Comparison of ENCODE assay signal across 8 mouse cellular contexts in the genomic region with DNA sequence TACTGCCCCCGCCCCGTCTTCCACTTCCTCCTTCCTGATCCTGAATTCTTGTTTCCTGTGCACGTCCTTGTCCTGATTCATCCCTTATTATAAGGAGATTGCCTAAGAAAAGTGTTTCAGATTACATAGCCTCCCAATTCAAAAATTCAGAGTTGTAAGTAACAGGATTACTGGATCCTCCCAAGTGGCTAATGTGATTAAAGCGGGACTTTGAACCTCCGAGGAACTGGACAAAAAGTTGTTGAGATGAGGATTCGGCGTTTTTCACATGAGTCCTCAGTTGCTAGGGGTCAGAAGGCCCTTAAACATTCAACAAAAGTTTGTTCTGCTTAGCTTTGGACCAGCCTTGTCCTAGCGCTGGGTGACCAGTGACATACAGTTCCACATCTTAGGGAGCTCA. TPM values are rescaled to one million over a fixed set of nuclear protein-coding genes. Genes with fewer than 3 reads are reported as not detected.
DNase-seq lines count a peak whose midpoint lies in the region; ATAC-seq and TF ChIP-seq lines count a peak whose summit lies in the region.

A gene (minus strand): TSS at position 4 of the 400 bp plus-strand sequence.

- no peaks in the 10 kb centered on the region for H3K36me3 ChIP-seq in heart, embryonic 11.5 days (ENCODE audit: control insufficient read depth, insufficient read depth, low read length)
- H3K36me3 ChIP-seq in ES-Bruce4 (ENCODE audit: control insufficient read depth, insufficient read depth, low read length, poor library complexity, severe bottlenecking) = no peaks in the 10 kb centered on the region
- no peaks in the 10 kb centered on the region for H3K36me3 ChIP-seq in hindbrain, embryonic 11.5 days (ENCODE audit: control insufficient read depth, insufficient read depth, low read length)
- H3K36me3 ChIP-seq in liver, embryonic 12.5 days = no peaks in the 10 kb centered on the region

- TF ChIP-seq POLR2A in ES-Bruce4 (IDR thresholded peaks at IDR 0.05; ENCODE audit: insufficient read depth, low read length) = no peak

- no peak for TF ChIP-seq CTCF in ES-Bruce4 (IDR thresholded peaks at IDR 0.05; ENCODE audit: low read depth, low read length)

- no peak for ATAC-seq in heart, embryonic 11.5 days (replicated peaks; ENCODE audit: insufficient number of reproducible peaks, low FRiP score, low TSS enrichment)
- ATAC-seq in hindbrain, embryonic 11.5 days (ENCODE audit: low FRiP score) = no peak
- no peak for ATAC-seq in liver, embryonic 12.5 days
- no peak for ATAC-seq in CD4-positive, CD25-positive, alpha-beta regulatory T cell, adult 4 months

- H3K4me2 ChIP-seq in heart, embryonic 11.5 days = peak within 1 kb of the TSS; percentile 96
- H3K4me2 ChIP-seq in hindbrain, embryonic 11.5 days (replicated peaks; ENCODE audit: low read depth, low read length) = peak within 1 kb of the TSS; percentile 95
- H3K4me2 ChIP-seq in liver, embryonic 12.5 days = peak within 1 kb of the TSS; percentile 57

- peak within 1 kb of the TSS; percentile 54 for H3K4me3 ChIP-seq in heart, embryonic 11.5 days (ENCODE audit: low read depth, low read length)
- H3K4me3 ChIP-seq in ES-Bruce4 (ENCODE audit: low read depth, low read length) = peak within 1 kb of the TSS; percentile 57
- H3K4me3 ChIP-seq in hindbrain, embryonic 11.5 days (ENCODE audit: low read depth, low read length) = peak within 1 kb of the TSS; percentile 50
- H3K4me3 ChIP-seq in liver, embryonic 12.5 days = peak within 1 kb of the TSS; percentile 32

- TF ChIP-seq EP300 in ES-Bruce4 (IDR thresholded peaks at IDR 0.05; ENCODE audit: insufficient read depth, low read depth, low read length) = no peak

- 29% methylated on average over 8 of the region's 8 CpGs for WGBS in heart, embryonic 11.5 days (ENCODE audit: insufficient replicate concordance)
- 27% methylated on average over 8 of the region's 8 CpGs for WGBS in hindbrain, embryonic 11.5 days
- WGBS in liver, embryonic 12.5 days (ENCODE audit: insufficient replicate concordance) = 22% methylated on average over 8 of the region's 8 CpGs

- DNase-seq in heart, adult 8-10 months (ENCODE audit: low spot score) = no peak
- DNase-seq in hindbrain, embryonic 11.5 days (ENCODE audit: low spot score) = no peak
- no peak for DNase-seq in right cerebral cortex, postnatal 4 days
- DNase-seq in lung, postnatal 10 days = no peak

- no peak within 1 kb of the TSS for H3K27ac ChIP-seq in heart, embryonic 11.5 days (ENCODE audit: low read depth, low read length)
- no peak within 1 kb of the TSS for H3K27ac ChIP-seq in ES-Bruce4 (ENCODE audit: insufficient read depth, low read length)
- H3K27ac ChIP-seq in hindbrain, embryonic 11.5 days (ENCODE audit: low read depth, low read length) = no peak within 1 kb of the TSS
- no peak within 1 kb of the TSS for H3K27ac ChIP-seq in liver, embryonic 12.5 days

- no peaks in the 10 kb centered on the region for H3K9me3 ChIP-seq in heart, embryonic 11.5 days (replicated peaks; ENCODE audit: control insufficient read depth, low read length)
- no peaks in the 10 kb centered on the region for H3K9me3 ChIP-seq in ES-Bruce4 (replicated peaks; ENCODE audit: control insufficient read depth, insufficient read depth, low read length, poor library complexity, severe bottlenecking)
- no peaks in the 10 kb centered on the region for H3K9me3 ChIP-seq in hindbrain, embryonic 11.5 days (ENCODE audit: control insufficient read depth, low read length)
- H3K9me3 ChIP-seq in liver, embryonic 12.5 days (replicated peaks) = no peaks in the 10 kb centered on the region

- peaks cover 25% of the 10 kb centered on the region for H3K4me1 ChIP-seq in heart, embryonic 11.5 days (ENCODE audit: control insufficient read depth, insufficient read depth, low read length)
- H3K4me1 ChIP-seq in ES-Bruce4 (ENCODE audit: control insufficient read depth, insufficient read depth, low read length) = no peaks in the 10 kb centered on the region
- peaks cover 8% of the 10 kb centered on the region for H3K4me1 ChIP-seq in hindbrain, embryonic 11.5 days (replicated peaks; ENCODE audit: control insufficient read depth, insufficient read depth, low read length)
- H3K4me1 ChIP-seq in liver, embryonic 12.5 days = peaks cover 11% of the 10 kb centered on the region; the same call in 1 of the 2 replicates

- no peak within 1 kb of the TSS for H3K9ac ChIP-seq in heart, embryonic 11.5 days (ENCODE audit: low read depth, low read length)
- H3K9ac ChIP-seq in ES-Bruce4 (ENCODE audit: low read depth, poor library complexity, severe bottlenecking) = peak within 1 kb of the TSS; percentile 54; the same call in 1 of the 2 replicates
- peak within 1 kb of the TSS; percentile 19; the same call in 1 of the 2 replicates for H3K9ac ChIP-seq in hindbrain, embryonic 11.5 days (ENCODE audit: low read depth, low read length)
- H3K9ac ChIP-seq in liver, embryonic 12.5 days = no peak within 1 kb of the TSS

- H3K27me3 ChIP-seq in heart, embryonic 11.5 days (ENCODE audit: control insufficient read depth, insufficient read depth, low read length) = peaks cover 66% of the 10 kb centered on the region
- peaks cover 26% of the 10 kb centered on the region for H3K27me3 ChIP-seq in ES-Bruce4 (ENCODE audit: control insufficient read depth, insufficient read depth, low read length, poor library complexity, severe bottlenecking)
- peaks cover 36% of the 10 kb centered on the region for H3K27me3 ChIP-seq in hindbrain, embryonic 11.5 days (ENCODE audit: control insufficient read depth, insufficient read depth, low read length)
- peaks cover 68% of the 10 kb centered on the region for H3K27me3 ChIP-seq in liver, embryonic 12.5 days (replicated peaks)

RNA-seq across cellular contexts. Expression of the gene that starts here (rescaled TPM):
- polyA plus RNA-seq in heart, embryonic 11.5 days (2014; fragmentation: Nextera tagmentation; extraction: Ambion mirVana) = 0.08 and 0.31 TPM in 2 replicates
- 1 to 10 TPM; 1.8 to 2.7 (median 2.1) TPM for total RNA-seq in heart, adult 8-10 months (2022)
- 0.19 TPM in 1 of 2 replicates, not detected in the other for polyA plus RNA-seq in ES-Bruce4 (2011; ENCODE audit: insufficient read depth, insufficient read length, low read depth, missing spikeins)
- polyA plus RNA-seq in hindbrain, embryonic 11.5 days (2014; fragmentation: Nextera tagmentation; extraction: Ambion mirVana) = 0.40 and 0.64 TPM in 2 replicates
- 0.15 and 0.22 TPM in 2 replicates for polyA plus RNA-seq in liver, embryonic 12.5 days (2016; fragmentation: Nextera tagmentation; extraction: Ambion mirVana)
- not detected for polyA plus RNA-seq in CD4-positive, CD25-positive, alpha-beta regulatory T cell, adult 4 months (2017; shearing (Covaris generic))

Comparison
In these comparisons a context has a peak if more than half of its experiments do, and no peak if none do; other contexts are left out.
1. H3K9ac ChIP-seq: peak in ES-Bruce4 (single experiment) and hindbrain, embryonic 11.5 days (single experiment); none in heart, embryonic 11.5 days (single experiment) and liver, embryonic 12.5 days (single experiment).
2. Peak in every context shown above with its lines, with median percentiles within 50 percentile points of each other: H3K4me2 ChIP-seq and H3K4me3 ChIP-seq.